Mouse (Mus musculus): Measurements from ENCODE around the gene 2010111I01Rik.

DNA sequence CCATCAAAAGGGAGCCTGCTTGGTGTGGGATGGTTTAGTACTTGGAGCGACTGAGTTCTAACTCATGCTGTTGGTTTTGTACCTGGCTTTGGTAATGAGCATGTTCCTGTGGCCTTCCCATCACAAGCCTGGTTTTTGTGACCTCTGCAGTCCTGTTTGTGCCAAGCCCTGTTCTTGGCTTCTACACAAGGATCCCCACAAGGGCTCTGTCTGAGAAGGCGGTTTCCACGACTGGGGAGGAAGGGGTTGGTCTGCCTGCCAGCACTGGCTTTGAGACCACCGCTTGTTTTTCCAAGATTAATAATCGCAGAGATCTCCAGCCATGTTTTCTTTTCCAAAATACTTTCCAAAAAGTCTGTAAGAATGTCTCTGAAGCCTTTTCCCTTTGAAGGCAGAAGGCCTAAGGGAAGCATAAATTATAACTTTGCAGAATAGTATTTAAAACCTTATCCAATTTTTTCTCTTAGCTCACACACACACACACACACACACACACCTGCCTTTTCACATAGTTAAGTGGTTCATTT lies 67.7 kb downstream of the 2010111I01Rik start:
- TF ChIP-seq CTCF (conservative IDR thresholded peaks at IDR 0.05; ENCODE audit: insufficient read depth, insufficient read length, low read depth, low read length), result no peak
- no peak for TF ChIP-seq POLR2A (IDR thresholded peaks at IDR 0.05; ENCODE audit: low read depth, low read length)

Data from kidney, adult 2 months (tissue).